Mouse (Mus musculus) c-Kit-negative CD71-positive TER-119-positive erythroid progenitor cells, embryonic 14.5 days (primary cell): ENCODE data around the gene Keap1.
"Not testable (repeated sequence)": the region's sequence is repeated elsewhere in the genome, so short reads cannot be mapped to it uniquely, and the experiment has no call there.

Source experiments
- DNase-seq: peaks from one replicate; pipeline ENCODE4 v3.0.0-alpha.2; 2013; ENCODE audit warnings: low read depth, low spot score

Keap1 gene

DNA sequence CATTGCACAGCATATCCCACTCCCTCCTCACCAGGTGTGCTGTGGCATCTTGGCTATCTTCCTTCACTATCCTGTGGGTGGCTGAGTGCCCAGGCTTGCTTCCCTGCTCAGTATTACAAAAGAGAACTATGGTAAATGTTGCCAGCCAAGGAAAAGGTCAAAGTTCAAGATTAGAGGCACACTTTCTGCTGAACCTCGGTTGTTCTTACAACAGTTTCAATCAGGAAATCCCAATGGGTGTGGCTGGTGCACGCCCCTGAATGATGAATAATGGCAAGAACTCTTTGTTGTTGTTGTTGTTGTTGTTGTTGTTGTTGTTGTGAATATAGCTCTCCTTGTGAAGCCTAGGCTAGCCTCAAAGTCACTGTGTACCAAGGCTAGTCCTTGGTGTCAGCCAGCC, 22.7 kb upstream of the Keap1 start:
- no peak for DNase-seq

DNA sequence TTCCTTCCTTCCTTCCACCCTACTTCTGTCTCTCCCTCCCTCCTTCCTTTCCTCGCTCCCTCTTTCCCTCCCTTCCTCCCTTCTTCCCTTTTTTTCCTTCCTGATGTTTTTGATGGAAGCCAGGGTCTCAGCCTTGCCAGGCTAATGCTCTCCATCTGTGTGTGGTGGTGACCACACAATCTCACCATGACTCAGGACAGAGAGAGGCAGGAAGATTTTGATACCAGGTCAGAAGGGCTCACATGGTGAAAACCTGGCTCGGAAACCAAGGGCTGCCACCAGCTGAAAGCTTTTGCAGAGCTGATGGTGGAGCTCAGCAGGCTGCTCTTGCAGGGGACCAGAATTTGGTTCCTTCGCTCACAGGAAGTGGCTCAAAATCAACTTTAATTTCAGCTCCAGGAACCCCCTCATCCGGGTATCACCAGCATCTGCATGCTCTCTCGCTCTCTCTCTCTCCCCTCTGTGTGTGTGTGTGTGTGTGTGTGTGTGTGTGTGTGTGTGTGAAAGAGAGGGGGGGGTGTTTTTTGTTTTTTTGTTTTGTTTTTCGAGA, 21.4 kb upstream of the Keap1 start:
- DNase-seq, result no peak

GRCm38 (mm10) chr9:21256349-21256748, 17.2 kb upstream of the Keap1 start:
- DNase-seq, result not testable (repeated sequence)

- DNase-seq, result no peak
These were observed 15.5 kb upstream of the Keap1 start for GRCm38 (mm10) chr9:21254690-21255089.

DNA sequence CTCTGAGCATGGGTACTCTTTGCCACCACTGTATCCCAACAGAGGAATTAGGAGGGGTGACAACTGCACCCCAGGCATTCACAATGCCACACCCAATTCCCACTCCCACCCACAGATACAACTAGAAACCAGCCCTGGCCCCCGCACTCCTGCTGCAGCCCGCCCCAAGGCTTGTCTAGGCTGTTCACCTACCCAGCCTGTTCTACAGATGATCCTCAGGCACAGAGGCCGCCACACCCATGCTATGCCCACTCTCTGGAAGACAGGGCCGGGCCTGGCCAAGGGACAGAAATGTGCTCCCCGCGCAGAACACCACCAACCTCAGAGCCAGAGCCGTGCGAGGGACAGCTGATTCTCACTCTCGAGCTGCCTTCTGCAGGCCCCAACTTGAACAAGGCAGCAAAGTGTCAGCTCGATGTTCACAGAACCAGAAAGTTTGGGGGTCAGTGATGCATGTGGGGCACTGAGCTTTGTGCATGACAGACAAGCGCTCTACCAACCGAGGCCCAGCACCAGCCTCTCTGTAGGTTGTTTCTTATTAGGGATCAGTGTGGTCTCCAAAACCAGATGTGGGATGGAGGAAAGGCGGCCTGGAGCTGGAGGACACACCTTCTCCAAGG, 12.1 kb upstream of the Keap1 start:
- DNase-seq, result no peak

- DNase-seq, result no peak
These were observed 11.3 kb upstream of the Keap1 start for GRCm38 (mm10) chr9:21250509-21250908.

DNA sequence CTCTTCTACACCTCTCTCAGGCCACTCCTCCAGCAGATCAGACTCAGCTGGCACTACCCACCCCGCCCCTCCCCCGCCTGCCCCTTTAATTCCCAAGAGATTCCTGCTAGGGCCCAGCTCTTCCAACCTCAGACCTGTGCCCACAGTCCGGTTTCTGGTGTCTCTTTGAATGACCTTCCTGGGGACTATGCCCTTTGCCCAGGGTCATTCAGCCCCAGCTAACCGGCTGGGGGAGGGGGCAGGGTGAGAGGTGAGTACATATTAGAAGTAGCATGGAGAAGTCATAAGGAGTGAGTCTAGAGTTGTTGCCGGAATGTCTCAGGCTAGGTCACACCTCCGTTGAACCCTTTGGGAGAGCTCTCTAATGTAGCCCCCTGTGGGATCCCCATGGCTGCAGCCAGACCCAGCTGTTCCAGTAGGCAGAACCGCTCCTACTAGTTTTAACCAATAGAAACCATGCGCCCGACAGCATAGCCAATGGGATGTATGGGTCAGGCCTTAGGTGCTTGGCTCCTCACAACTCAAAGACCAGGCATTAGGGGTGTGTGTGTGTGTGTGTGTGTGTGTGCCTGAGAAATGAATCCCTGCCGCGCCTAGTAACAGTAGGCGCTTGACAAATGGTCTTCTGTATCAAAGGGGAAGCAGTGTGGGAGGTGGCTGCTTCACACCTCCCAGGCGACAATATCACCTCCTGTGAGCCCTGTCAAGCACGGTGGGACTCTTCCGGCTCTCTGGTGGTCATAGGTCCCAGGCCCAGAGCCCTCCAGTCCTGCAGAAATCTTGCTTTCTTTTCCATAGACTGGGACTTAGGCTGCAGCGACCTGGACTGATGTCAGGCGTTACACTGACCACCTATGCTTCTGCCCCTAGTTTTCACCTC, 10.7 kb upstream of the Keap1 start:
- no peak for DNase-seq

- no peak for DNase-seq
These were observed 9.2 kb upstream of the Keap1 start, which contains the start of gene S1pr5 for GRCm38 (mm10) chr9:21248326-21248725. S1pr5 (minus strand) TSS chr9:21248443.

DNA sequence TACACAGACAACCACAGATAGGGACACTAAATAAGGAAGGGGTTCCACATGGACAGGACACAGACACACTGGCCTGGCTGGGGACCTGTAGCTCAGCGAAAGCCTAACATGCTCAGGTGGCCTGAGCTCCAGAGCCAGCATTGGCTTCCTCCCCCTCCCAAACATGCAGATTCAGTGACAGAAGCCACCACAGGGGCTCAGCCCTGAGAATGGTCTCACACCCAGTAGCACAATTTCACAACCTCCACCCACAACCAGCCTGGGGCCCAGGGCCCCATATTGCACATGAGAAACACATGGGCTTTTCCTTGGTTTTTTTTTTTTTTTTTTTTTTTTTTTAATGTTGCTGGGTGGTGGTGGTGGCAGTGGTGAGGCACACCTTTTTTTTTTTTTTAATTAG, 7.2 kb upstream of the Keap1 start:
- DNase-seq, result no peak

GRCm38 (mm10) chr9:21245113-21245487, 5.9 kb upstream of the Keap1 start:
- no peak for DNase-seq

DNA sequence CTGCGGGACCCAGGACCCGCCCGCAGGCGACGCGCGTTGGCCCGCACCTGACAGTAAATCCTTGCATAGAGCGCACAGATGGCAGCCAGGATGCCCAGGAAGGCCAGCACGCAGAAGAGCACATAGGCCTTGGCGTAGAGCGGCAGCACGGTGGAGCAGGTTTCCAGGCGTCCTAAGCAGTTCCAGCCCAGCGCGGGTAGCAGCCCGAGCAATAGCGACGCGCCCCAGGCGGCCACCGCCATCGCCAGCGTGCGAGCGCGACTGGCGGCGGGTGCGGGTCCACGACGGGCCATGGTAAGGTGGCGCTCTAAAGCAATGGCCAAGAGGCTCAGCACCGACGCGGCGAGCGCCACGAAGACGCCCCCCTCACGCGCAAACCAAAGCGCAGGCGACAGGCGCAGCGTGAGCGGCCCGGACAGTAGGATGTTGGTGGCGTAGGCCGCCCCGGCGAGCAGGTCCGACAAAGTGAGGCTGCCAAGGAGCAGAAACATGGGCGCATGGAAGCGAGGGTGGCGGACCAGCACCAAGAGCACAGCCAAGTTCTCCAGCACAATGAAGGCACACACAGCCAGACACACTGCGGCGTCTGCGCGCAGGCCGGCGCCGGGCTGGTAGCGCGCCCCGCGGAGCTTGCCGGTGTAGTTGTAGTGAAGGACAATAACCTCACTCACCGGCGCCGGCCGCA, 5.4 kb upstream of the Keap1 start:
- no peak for DNase-seq

DNA sequence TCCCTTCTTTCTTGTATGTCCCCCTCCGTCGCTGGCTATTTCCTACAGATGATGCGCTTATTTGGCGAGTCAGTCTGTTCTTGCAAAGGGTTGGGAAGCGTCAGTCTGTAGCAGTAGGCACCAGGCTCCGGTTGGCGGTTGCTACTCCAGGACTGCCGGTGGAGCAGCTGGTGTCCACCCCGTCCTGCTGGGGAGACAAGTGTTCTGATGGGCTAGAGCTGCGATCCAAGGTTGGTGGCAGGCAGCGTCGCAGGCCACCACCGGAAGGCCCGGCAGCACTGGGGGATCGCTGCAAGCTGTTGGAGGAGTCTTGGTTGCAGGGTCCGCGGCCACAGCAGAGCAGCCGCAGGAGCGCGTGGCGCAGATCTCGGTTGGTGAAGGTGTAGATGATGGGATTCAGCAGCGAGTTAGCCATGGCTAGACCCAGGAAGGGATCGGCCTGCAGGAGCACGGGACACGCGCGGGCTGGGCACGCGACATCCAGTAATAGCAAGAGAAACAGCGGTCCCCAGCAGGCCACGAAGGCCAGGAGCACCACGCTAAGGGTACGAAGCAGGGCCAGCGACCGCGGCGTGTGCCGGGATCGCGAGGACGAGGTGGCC, 4.8 kb upstream of the Keap1 start:
- no peak for DNase-seq

GRCm38 (mm10) chr9:21241343-21241742, 2.2 kb upstream of the Keap1 start:
- peak; percentile 83 for DNase-seq

DNA sequence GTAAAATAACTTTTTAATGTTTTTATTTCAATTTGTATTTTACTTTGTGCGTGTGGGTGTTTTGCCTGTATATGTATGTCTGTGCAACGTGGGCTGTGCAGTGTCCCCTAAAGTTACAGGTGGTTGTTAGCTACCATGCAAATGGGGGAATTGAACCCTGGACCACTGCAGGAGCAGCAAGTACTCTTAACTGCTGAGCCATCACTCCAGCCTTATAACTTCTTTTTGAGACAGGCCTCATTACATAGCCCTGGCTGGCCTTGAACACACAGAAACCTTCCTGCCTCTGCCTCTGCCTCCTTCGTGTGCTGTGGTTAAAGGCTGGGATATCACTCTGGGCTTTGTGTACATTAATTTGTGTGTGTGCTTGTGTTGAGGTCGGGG, 296 bp upstream of the Keap1 start:
- DNase-seq, result peak; percentile 26

- no peak for DNase-seq
These were observed 993 bp downstream of the Keap1 start for GRCm38 (mm10) chr9:21238004-21238732.

DNA sequence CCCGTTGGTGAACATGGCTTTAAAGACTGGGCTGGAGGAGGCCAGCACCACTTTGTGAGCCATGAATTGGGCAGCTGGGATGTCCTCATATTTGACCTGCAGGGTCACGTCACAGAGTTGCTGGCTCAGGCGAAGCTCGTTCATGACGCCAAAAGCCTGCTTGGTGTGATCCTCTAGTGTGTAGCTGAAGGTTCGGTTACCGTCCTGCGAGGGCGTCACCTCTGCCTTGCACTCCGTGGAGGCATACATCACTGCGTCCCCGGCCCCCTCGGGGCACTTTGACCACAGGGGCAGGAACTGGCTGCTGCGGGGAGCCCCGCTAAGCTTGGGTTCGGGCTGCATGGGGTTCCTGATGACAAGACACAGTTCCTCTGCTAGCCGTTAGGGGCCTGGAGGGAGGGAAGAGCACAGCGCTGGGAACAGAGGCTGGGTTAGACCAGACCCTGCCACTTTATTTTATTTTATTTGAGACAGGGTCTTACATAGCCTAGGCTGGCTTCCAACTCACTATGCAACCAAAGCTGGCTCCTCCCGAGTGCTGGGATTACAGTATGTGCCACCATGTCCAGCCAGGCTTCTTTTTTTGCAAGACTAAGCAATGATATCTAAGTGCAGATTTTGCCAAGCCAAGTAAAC, 1.7 kb downstream of the Keap1 start:
- DNase-seq, result peak; percentile 33

DNA sequence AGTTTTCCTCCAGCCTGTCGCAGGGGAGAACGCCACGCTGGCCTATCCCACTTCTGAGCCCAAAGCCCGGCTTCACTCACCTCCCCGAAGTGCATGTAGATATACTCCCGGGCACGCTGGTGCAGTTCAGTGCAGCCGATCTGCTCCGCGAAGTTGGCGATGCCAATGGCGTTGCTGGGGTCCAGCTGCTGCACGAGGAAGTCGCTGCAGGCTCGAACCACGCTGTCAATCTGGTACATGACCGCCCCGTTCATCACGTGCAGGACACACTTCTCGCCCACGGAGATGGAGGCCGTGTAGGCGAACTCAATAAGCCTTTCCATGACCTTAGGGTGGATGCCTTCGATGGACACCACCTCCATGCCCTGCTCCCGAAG, 2.2 kb downstream of the Keap1 start:
- DNase-seq, result no peak

DNA sequence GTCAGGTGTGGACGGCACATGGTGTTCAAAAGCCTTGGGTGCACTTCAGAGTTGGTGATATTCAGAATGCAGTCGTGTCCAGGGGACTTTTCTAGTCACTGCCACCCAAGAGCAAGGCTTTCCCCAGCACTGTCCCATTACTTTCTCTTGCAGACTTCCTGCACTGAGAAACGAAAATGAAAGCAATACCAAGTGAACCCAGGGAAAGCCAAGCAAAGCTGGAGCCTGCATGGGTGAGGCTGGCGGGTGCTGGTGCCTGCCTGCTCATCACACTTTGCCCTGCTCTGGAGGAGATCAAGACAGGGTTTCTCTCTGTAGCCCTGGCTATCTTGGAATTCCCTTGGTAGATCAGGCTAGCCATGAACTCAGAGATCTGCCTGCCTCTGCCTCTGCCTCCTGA, 3.8 kb downstream of the Keap1 start:
- no peak for DNase-seq

- no peak for DNase-seq
These were observed 5.4 kb downstream of the Keap1 start for GRCm38 (mm10) chr9:21233805-21234204.

GRCm38 (mm10) chr9:21233366-21233765, 5.8 kb downstream of the Keap1 start:
- no peak for DNase-seq

- DNase-seq, result no peak
These were observed 6.3 kb downstream of the Keap1 start for GRCm38 (mm10) chr9:21232867-21233266.
